Mouse (Mus musculus): Measurements from ENCODE around the gene Zfp146.

GRCm38 (mm10) chr7:30202895-30203690 is 33.5 kb upstream of the Zfp146 start:
- no peak for TF ChIP-seq CTCF (IDR thresholded peaks at IDR 0.05; ENCODE audit: low read depth)
- TF ChIP-seq EP300 (IDR thresholded peaks at IDR 0.05; ENCODE audit: low read depth): no peak
